Mouse (Mus musculus) thymus, postnatal 4 days (tissue): ENCODE data around the gene Dhx34.
"Not testable (repeated sequence)": the region's sequence is repeated elsewhere in the genome, so short reads cannot be mapped to it uniquely, and the experiment has no call there.

Experiments
- DNase-seq: peaks from one replicate; pipeline ENCODE4 v3.0.0; 2021

Gene Dhx34

DNA sequence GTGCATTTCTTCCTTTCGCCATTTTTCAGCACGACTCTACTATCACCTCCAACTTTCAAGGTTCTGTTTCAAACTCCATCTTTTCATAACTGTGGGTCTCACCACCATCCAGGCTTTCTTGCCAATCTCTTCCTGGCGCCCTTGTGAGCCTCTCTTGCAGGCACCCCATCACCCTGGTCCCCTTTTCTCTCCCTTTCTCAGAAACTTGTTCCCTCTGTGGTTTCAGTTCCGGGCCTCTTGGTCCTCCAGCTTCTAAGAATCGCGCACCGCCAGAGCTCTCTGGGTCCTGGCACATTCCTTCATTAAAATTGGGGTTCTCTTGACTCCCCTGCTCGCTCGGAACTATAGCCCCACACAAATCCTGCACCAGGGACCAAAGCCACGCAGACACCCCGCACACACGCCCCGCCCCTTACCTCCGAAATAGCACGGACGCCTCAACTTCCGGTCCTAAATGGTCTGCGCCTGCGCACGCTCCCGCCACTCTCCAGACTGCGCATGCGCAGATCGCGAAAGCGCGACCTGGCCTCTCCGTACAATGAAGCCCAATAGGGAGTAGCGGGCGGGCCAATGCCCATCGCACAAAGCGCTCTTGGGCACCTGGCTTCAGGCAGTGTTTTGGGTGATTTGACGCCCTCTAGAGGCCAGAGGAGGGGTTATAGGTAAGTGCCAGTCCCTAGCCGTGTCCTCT is at the start of gene Dhx34:
Dhx34 (minus strand) TSS at position 456 of the 691 bp plus-strand sequence.
- peak; percentile 98 for DNase-seq

DNA sequence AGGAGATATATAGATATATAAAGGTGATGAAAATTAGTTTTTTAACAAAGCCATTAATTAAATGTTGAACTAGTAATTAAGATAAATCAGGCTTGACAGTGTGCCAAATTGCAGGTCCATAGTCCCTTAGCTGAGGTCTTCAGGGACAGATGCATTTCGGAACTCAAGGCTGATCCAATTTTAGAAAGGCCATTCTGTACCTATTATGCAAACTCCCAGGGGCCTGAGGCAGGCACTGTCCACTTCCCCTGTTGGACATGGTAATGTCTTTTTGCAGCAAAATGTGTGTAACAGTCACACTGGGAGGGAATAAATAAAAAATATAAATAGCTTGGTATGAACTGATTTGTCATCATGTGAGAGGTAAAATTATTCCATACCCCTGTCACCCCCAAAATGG is 49.3 kb upstream of the Dhx34 start:
- no peak for DNase-seq

DNA sequence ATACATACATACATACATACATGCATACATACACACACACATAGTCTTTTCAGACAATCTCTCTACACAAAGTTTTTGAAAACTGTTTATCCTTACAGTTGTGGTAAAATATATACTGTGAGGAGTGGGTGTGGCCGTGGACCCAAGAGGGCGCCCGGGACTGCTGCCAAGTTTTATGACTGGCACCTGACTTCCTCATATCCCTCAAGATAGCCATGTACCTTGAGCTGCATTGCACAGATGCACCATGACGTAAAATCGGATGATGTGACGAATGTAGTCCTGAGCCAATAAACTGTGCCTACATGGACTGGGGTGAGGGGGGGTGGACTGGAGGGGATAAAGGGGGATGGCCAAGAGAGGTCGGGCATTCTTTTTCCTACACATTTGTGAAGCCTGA is 44.8 kb upstream of the Dhx34 start:
- not testable (repeated sequence) for DNase-seq

DNA sequence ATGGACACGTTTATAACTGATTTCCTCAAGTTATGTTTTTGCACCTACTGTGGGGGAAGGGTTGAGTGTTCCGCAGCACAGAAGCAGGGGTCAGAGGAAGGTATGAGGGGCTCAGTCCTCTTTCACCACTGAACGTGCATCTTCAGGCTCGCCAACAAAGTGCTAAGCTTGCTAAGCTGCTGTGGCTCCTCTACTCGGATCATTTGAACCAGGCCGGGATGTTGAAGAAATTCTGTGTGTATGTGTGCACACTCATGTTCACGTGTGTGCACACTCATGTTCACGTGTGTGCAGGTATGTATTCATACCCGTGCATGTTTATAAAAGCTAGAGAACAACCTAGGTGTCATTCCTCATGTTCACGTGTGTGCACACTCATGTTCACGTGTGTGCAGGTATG is 44.0 kb upstream of the Dhx34 start:
- no peak for DNase-seq

DNA sequence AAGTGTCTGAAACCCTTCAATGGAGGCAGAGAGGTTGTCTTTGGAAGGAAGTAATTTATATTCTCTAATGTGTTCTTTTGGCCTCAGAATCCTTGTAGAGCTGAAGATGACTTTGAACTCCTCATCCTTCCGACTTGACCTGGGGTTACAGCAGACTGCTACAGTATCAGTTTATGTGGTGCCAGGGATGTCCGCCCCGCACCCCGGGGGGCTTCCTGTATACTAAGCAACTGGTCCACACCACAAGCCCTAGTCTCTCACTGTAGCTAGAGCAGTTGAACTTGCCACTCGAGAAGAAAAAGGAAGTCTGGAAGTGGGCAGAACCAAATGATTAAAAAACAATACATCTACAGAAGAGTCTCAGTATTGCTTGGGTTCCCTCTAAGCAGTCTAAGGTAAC is 42.0 kb upstream of the Dhx34 start:
- no peak for DNase-seq

DNA sequence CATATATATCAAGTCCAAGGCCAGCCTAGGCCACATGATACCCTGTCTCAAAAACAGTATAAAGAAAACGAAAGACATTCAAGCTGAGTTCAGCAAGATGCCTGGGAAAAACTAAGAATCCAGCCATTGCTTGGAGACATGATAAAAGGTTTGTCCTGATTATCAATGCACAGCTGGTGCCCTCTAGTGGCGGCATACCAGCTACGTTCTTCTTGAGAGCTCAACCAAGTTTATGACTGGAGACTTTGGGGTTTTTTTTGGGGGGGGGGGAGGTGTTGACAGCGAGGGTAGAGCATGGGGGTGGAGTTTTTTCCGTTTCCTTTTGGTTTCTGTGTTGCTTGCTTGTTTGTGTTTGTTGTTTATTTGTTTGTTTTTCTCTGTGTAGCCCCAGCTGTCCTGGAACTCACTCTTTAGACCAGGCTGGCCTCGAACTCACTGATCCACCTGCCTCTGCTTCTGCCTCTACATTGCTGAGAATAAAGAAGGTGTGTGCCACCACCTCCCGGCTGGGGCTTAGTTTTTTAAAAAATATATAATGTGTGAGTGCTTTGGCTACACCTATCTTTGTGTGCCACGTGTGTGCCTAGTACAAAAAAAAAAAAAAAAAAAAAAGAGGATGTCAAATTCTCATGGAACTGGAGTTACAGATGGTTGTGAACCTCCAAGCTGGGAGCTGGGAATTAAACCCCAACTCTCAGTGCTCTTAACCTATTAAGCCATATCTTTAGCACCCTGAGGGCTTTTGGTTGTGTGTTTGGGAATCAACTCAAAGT is 41.4 kb upstream of the Dhx34 start:
- peak; percentile 93 for DNase-seq

DNA sequence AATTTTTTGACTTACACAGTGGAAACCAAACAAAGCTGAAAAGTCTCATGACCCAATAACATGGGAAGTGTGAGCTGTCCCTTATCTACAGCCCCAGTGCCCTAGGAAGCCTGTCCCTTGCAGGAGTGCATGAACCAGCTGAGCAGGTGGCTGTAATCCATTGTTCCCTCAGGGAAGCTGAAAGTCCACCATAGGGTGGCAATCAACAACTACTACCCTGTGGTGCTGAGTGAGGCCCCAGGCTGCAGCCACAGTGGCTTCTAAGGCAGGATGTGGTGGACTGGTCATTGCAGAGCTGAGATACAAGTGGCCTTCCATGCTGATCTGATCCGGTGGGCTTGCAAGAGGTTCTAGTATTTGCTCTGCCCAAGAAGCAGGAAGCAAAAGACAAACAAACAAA is 39.3 kb upstream of the Dhx34 start:
- no peak for DNase-seq

DNA sequence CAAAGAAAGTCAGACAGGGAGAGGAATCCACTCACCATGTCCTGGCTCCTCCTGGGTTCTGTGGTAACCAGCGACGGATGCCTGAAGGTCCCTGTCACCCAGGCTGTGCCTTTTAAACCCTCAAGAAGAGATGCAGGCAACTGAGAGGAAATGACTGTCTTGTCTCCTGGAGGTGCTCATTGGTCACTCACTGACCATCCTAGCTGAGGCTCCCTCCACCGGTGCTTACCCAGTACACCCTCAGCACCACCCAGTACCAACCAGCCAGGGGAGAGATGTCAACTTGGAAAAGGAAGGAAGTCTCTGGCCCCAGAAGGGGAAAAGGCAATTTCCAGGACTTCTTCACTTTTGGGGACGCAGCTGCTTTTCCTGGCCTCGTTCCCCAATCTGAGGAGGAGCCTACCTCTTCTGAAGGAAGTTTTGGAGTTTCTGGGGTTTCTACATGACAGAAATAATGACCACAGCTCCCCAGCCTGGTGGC is 37.3 kb upstream of the Dhx34 start, which contains the start of gene C5ar1:
C5ar1 (minus strand) TSS at position 431 of the 481 bp plus-strand sequence.
- no peak for DNase-seq

DNA sequence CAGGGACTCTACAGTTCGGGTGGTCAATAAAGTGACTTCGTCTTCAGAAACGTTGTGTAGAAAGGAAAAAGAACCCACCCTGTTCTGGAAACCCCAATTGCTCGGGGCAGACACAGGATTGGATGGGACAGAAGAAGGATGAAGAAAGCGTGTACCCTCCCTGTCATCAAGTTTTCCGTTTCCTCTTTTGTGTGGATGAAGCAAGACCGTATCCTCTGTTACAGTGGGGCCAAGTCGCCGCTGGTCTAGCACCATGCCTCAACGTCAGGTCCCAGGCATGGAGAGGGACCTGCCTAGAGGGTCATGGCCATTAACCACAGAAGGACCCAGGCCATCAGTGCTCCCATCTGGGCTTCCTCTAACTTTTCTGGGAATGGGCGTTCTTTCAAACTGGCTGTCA is 36.0 kb upstream of the Dhx34 start:
- no peak for DNase-seq

DNA sequence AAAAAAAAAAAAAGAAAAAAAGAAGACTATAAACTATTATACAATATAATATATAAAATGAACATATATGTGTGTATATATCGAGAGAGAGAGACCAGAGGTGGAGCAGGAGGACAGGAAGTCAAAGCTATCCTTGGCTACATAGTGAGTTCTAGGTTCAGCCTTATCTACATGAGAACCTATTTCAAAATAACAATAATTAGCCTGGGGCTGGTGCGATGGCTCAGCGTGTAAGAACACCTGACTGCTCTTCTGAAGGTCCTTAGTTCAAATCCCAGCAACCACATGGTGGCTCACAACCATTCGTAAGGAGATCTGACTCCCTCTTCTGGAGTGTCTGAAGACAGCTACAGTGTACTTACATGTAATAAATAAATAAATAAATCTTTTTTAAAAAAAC is 34.1 kb upstream of the Dhx34 start:
- not testable (repeated sequence) for DNase-seq

DNA sequence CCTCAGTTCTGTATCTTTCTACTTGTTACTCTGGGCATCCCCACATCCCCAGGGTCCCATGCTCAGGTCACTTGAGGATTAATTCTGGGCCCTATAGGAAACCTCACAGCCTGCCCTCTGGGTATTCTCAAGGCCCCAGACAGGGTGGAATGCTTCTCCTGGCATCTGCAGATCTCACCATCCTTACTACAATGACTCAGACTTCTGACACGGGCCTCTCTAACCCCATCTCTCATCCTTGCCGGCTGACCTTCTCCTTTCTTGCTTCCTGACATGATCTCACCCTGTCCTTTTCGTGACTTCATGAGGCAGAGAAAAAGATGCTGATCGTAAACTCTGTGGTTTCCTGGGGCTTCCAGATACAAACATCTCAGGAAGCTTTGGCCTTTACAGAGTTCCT is 32.4 kb upstream of the Dhx34 start:
- no peak for DNase-seq

DNA sequence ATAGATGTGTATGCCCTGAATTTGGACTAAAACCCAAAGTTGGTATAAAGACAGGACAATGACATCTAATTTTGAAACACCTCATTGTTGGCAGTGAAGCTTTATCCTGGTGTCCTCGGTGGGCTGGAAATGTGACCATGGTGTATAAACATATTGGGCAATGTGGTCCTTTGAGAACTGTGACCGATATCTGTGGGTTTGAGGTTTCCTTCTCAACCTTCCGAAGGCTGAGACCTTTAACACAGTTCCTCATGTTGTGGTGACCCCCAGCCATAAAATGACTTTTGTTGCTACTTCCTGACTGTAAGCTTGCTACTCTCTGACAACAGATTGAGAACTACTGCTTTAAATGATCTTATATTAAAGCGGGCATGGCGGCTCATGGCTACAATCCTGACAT is 28.9 kb upstream of the Dhx34 start:
- DNase-seq, result no peak

DNA sequence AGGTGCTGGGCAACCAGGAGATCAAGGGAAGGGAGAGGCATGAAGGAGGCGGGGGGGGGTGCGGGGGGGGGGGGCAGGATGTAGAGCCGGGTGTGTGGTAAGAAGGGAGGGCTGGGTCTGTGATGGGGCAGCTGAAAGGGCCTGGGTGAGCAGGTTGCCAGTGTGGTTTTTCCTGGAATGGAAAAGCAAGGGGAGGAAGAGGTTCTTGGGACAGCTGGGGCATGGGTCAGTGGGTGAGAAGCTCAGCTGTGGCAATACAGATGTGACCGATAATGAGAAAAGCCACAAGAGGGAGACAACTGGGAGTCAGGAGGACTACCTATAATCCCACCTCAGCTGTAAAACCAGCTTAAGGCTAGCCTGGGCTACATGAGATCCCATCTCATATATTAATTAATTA is 24.1 kb upstream of the Dhx34 start:
- no peak for DNase-seq

DNA sequence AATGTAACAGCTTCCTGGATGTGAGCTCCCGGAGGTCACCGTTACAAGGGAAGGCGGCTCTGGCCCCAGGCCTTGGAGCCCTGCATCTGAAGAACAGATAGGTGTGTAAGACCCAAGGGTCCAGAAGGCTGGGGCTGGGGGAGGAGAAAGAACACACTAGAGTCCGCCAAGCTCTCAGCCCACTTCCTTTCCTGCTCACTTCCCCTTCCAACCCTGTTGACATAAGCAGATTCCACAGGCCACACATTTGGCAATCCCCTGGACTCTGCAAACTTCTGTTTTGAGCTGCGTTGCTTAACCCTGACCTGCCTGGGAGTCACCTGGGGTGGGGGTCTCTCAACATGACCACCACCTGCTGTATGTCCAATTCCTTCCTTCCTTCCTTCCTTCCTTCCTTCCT is 22.2 kb upstream of the Dhx34 start, which contains the start of gene C5ar2:
C5ar2 (minus strand) TSS at position 88 of the 400 bp plus-strand sequence.
- DNase-seq, result no peak

DNA sequence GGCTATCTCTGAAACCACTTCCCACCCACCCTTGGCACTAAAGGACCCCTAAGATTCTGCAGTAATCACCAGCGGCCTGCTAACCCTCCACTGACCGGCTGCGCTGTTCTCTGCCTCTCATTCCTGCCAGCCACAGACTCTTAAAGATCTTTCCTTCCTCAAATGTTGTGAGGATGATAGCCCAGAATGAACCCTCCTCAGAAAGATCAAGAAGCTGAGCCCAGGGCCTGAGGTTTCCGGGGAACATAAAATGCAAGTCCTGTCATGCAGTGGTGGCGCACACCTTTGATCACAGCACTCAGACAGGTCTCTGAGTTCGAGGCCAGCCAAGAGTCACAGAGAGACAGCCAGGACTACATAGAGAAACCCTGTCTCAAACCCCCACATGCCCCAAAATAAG is 20.4 kb upstream of the Dhx34 start:
- no peak for DNase-seq

DNA sequence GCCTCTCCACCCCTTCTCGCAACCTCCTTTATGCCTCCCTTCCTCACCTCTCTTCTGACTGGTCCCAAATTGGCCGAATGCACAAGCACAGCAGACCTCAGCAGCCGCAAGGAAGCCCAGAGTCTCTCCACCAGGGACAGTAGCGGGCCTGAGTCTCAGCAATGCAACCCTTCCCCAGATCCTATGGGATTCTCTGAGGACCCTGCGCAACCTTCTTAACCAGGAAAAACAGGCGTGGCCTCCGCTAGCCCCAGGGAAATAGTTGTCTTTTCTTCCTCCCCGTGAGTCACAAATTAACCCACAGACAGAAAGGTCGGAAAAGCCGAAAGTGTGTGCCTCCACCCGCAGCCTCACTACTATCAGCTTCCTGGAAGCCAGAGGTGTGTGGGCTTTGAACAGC is 19.9 kb upstream of the Dhx34 start:
- DNase-seq, result no peak

DNA sequence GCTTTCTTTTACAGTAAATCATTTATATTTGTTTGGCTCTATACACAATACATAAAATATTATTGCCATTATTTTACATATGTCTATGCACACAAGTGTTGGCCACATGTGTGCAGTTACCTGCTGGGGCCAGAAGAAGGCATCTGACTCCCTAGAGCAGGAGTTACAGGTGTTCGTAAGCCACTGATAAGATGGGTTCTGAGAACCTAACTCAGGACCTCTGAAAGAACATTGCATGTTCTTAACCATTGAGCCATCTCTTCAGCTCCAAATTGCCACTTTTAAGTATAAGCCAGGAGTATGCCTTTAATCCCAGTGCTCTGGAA is 19.1 kb upstream of the Dhx34 start:
- no peak for DNase-seq

DNA sequence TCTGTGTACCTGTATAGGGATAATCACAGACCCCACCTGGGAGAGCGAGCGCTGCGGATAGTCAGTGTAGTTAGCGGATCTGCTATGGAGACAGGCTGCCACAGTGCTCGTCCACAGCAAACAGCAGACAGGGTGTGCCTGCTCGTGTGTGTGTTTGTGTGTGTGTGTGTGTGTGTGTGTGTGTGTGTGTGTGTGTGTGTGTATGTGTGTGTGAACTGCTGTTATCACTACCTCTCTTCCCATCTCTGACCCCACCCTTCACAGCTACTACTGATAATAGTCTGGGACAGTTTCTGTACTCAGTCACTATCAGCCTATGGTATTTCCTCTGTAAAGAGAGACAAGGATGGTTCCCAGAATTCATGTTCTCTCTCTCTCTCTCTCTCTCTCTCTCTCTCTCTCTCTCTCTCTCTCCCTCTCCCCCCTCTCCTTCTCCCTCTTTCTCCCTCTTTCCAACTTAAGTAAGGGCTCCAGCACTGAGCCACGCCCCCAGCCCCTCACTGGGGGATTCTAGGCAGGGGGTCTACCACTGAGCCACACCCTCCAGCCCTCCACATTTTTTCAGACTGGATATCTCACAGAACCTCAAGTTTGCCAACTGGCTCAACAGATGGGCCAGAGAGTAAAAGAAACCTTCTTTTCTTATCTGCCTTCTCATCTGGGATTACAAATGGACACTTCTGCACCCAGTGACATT is 18.6 kb upstream of the Dhx34 start:
- no peak for DNase-seq

DNA sequence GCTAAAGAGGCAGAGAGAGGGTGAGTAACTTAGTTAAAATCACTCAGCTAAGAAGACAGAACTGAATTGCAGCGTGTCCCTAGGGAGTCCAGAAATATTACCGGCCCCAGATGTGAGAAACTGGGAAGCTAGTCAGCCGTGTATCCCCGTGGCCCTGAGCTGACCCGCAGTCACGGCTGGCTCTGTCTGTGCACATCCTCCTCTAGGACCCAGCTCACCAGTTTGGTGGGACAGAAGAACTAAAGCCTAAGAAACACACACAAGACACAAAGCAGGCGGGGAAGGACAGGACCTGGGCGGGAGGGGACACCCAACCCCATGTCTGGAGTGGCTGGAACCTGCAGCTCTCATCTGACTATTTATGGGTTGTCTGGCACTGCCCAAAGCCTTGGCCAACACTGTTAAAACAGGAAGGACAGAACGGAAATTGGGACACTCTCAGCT is 17.7 kb upstream of the Dhx34 start:
- no peak for DNase-seq

DNA sequence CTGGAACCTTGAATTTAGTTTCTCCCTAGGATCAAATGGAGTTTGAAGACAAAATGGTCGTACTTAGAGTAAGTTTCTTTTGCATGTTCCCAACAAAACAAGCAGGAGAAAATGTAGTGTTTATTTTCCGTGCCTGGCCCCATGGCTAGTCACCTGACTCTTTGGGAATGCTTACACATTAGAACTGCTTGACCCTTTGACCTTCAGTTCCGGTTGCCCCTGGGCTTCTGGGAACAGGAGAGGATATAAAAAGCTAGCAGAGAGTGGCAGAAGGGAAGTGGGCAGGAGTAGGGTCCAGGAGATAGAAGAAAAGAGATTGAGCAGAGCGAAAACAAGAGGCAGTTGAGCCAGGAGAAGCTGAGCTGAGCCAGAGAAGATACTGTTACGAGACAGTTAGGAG is 8.0 kb upstream of the Dhx34 start:
- DNase-seq, result no peak

DNA sequence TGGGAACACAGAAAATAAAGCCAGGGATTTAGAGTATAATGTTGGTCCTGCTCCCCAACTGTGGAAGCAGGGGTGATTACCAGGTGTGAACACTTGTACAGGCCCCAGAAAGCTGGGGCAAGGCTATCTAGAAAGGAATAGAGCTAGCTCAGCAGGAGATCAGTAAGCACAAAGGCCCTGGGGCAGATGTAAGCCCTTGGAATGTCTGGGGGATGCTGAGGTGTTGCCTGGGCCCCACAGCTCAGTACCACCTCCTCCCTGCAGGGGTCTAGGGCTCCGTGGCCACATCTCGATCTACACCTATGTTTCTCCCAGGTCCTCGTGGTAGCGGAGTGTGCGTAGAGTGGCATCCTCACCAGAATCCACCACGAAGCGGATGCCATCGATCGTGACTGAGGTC is 7.9 kb downstream of the Dhx34 start:
- no peak for DNase-seq

DNA sequence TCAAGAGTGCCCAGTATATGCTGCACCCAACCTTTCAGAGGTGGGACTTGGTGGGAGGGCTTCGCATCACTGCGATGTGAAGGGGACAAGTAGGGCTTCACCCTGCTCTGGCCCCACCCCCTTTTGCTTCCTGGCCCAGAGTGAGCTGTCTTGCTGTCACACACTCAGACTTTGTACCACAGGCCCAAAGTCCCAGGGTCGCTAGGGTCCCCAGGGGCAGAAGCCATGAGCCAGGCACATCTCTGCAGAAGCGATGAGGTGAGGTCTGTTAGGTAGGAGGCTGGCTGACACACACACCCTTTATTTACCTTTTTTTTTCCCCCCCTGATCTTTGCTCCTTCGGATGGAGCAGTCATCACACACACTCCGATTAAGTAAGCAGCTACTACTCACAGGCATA is 8.6 kb downstream of the Dhx34 start:
- no peak for DNase-seq

DNA sequence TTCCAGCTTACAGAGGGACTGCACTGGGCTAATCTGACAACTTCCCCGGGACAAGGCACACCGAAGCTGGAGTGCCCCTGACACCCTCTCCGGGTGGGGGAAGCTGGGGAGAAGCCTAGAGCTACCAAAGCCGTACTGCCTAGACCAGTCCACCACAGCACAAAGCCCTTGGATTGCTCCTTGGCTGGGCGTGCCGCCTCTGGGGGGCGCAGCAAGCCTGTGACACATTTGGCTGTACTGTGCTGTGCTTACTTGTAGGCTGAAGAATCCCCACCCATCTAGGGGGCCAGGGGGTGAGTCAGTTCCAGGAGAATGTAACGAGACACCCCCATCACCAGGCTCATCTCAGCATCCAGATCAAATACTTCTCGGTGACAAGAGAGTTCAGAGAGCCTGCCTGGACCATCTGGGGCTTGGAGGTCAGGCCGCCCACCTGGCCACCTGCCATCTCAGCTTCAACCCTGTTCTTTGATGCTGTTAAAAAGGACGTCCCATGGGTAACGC is 10.9 kb downstream of the Dhx34 start:
- peak; percentile 71 for DNase-seq
